ENCODE assay signal across 19 mouse cellular contexts in genomic region chr5:15961866-15962265, GRCm38 (mm10). TPM values are rescaled to one million over a fixed set of nuclear protein-coding genes. Genes with fewer than 3 reads are reported as not detected.
DNase-seq lines count a peak whose midpoint lies in the region; ATAC-seq lines count a peak whose summit lies in the region.
"Had no signal": no experiment of that assay in that cellular context is flagged by ENCODE, and none has a peak within 500 bp of the region (broad histone marks: within the 10 kb centered on the region; RNA-seq: fewer than 3 reads in every experiment).

No protein-coding gene starts in this region.

- peaks cover 6% of the 10 kb centered on the region; the same call in 1 of the 2 replicates for H3K4me1 ChIP-seq in forebrain, embryonic 14.5 days (ENCODE audit: control insufficient read depth, insufficient read depth, low read length)
- H3K4me1 ChIP-seq in forebrain, embryonic 15.5 days = peaks cover 10% of the 10 kb centered on the region
- H3K4me1 ChIP-seq: limb, embryonic 12.5 days; neural tube, embryonic 15.5 days had no signal

- no peak overlapping the region for H3K4me2 ChIP-seq in forebrain, embryonic 14.5 days (ENCODE audit: low read length)
- H3K4me2 ChIP-seq in forebrain, embryonic 15.5 days (replicated peaks) = no peak overlapping the region
- H3K4me2 ChIP-seq: limb, embryonic 12.5 days; neural tube, embryonic 15.5 days had no signal

- WGBS in forebrain, embryonic 14.5 days = 68% methylated on average over 2 of the region's 2 CpGs
- WGBS in forebrain, embryonic 15.5 days = 51% methylated on average over 2 of the region's 2 CpGs

- H3K27me3 ChIP-seq in forebrain, embryonic 14.5 days (replicated peaks; ENCODE audit: control insufficient read depth, insufficient read depth, low read length) = no peaks in the 10 kb centered on the region
- H3K27me3 ChIP-seq in forebrain, embryonic 15.5 days = no peaks in the 10 kb centered on the region
- H3K27me3 ChIP-seq: limb, embryonic 12.5 days had no signal

- H3K27ac ChIP-seq in forebrain, embryonic 14.5 days (ENCODE audit: low read depth, low read length) = no peak overlapping the region
- no peak overlapping the region for H3K27ac ChIP-seq in forebrain, embryonic 15.5 days (replicated peaks)
- H3K27ac ChIP-seq: left cerebral cortex, adult 2 months; limb, embryonic 12.5 days; neural tube, embryonic 15.5 days; stomach, postnatal 0 days had no signal

- H3K9ac ChIP-seq in forebrain, embryonic 14.5 days (ENCODE audit: low read length) = no peak overlapping the region
- no peak overlapping the region for H3K9ac ChIP-seq in forebrain, embryonic 15.5 days (replicated peaks)
- H3K9ac ChIP-seq: limb, embryonic 12.5 days; neural tube, embryonic 15.5 days had no signal

- H3K36me3 ChIP-seq in forebrain, embryonic 14.5 days (ENCODE audit: control insufficient read depth, insufficient read depth, low read length) = no peaks in the 10 kb centered on the region
- H3K36me3 ChIP-seq in forebrain, embryonic 15.5 days = no peaks in the 10 kb centered on the region
- H3K36me3 ChIP-seq: neural tube, embryonic 15.5 days had no signal

- no peak overlapping the region for H3K4me3 ChIP-seq in forebrain, embryonic 14.5 days (ENCODE audit: low read depth, low read length)
- H3K4me3 ChIP-seq in forebrain, embryonic 15.5 days = no peak overlapping the region
- H3K4me3 ChIP-seq: erythroblast, embryonic 14.5 days; left cerebral cortex, adult 2 months; limb, embryonic 12.5 days; myocyte; neural tube, embryonic 15.5 days had no signal

- ATAC-seq in forebrain, embryonic 14.5 days = no peak; the same call in 1 of the 2 replicates
- no peak for ATAC-seq in forebrain, embryonic 15.5 days (replicated peaks)
- ATAC-seq: hindbrain, embryonic 16.5 days had no signal

- peak; percentile 81 for DNase-seq in forebrain, embryonic 14.5 days (ENCODE audit: low spot score)
- peak; percentile 35 for DNase-seq in heart, postnatal 4 days
- no peak for DNase-seq in heart, adult 9 months (ENCODE audit: low spot score in 2 of 2)
- DNase-seq in NIH3T3 (ENCODE audit: low read depth) (peak; percentile 49), adipocyte (ENCODE audit: low spot score) (peak; percentile 73)
- DNase-seq in kidney, postnatal 36 days = no peak
- DNase-seq: heart, adult 11 months; kidney, adult 11 months; kidney, postnatal 14 days; midbrain, embryonic 14.5 days had no signal

- H3K9me3 ChIP-seq in forebrain, embryonic 14.5 days (replicated peaks; ENCODE audit: control insufficient read depth, low read length) = no peaks in the 10 kb centered on the region
- H3K9me3 ChIP-seq in forebrain, embryonic 15.5 days = no peaks in the 10 kb centered on the region
- H3K9me3 ChIP-seq: limb, embryonic 12.5 days; neural tube, embryonic 15.5 days had no signal

RNA-seq across cellular contexts. Expression of gene Cacna2d1, which starts 27.4 kb away (rescaled TPM):
- 22.8 and 30.6 TPM in 2 replicates for polyA plus RNA-seq in forebrain, embryonic 14.5 days (2014; fragmentation: Nextera tagmentation; extraction: Ambion mirVana)
- 33.1 and 41.1 TPM in 2 replicates for polyA plus RNA-seq in forebrain, embryonic 15.5 days (2015; fragmentation: Nextera tagmentation; extraction: Ambion mirVana)
- 10 to 100 TPM; 57.2 to 62.6 TPM for total RNA-seq in heart, postnatal 4 days (2021)
- total RNA-seq: megakaryocyte, adult 5-6 weeks had no signal
- polyA plus RNA-seq: erythroblast, embryonic 14.5 days had no signal

Comparison
In these comparisons a context has a peak if more than half of its experiments do, and no peak if none do; other contexts are left out.
1. DNase-seq: peak in forebrain, embryonic 14.5 days (single experiment), heart, postnatal 4 days (single experiment), NIH3T3 (single experiment) and adipocyte (single experiment); none in heart, adult 9 months (0 of 2) and kidney, postnatal 36 days (0 of 2).